Mouse (Mus musculus): Measurements from ENCODE around the gene Fan1. TPM values are rescaled to one million over a fixed set of nuclear protein-coding genes. Genes with fewer than 3 reads are reported as not detected.

The Fan1 gene
- total RNA-seq (2021) = 10 to 100 TPM; 11.4 to 12.1 TPM
- long read RNA-seq, partial matches to known transcripts = 0 of 2 reads
- long read RNA-seq, other reads (novel, unspliced or antisense) = 1 of 2 reads

DNA sequence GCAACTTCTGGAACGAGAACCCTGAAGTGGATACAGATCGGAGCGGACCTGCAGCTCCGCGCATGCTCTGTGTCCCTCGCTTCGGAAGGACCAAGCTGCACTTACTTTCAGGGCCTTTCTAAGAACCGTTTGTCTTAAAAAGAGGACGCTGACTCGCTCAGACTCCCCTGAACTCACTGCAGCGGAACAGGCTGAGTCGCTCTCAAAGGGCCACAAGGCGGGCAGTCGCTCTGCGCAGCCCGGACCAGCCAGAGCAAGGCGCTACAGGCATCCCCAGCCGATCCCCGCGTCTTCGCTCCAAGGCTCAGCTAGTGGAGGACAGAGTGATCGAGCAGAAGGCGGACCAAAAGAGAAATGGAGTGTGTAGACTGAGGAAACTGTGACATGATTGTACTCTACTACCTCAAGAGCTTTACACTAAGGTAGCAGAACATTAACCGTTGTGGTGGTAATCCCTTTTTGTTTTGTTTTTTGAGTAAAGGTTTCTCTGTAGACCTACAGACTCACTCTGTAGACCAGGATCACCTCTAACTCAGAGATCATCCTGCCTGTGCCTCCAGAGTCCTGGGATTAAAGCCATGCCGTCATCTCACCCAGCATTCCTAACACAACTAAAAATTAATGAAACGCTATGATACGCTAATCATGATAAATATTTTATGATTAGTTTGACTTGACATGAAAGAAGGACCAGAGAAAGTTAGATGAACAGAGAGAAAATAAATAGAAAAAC lies at the start of gene Fan1:
Gene Fan1 (minus strand): TSS at position 266 of the 733 bp plus-strand sequence.
- DNase-seq (ENCODE audit: low spot score in 2 of 2) = peak; percentile 85 to 92

DNA sequence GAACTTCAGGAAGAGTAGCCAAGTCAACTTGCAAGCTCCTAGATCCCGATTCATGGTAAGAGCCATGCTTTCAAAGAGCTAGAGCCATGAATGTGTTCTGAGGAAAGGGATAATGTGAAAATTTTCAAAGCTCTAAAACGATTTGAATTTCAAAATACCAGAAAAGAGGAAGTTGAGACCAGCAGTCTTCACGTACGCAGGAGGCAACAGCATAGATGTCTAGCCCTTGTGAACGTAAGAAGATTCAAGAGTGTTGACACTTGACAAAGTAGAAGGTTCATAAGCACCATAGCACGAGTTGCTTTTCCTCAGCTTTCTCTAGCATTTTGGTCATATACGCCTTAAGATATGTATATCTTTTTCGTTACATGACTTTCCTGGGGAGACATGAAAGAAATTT lies 30.1 kb upstream of the Fan1 start:
- no peak for DNase-seq (ENCODE audit: low spot score in 2 of 2)

DNA sequence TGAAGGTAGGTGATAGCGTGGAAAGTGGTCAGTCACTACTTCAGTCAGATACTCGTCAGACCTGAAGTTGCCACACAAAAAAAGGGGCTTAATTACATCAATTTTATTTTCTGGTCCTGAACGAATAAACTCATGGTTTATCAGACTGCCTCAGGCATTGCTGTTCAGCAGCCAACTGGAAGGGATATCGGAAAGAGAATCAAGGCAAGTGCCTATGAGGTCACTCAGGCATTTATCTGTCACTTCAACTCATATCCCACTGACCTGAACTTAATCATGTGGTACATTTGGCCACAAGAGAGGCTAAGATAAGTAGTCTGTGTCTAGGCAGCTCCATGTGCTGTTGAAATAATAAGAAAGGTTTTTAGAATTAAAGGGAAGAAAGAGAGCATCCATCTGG lies 28.6 kb upstream of the Fan1 start:
- DNase-seq (ENCODE audit: low spot score in 2 of 2) = no peak

DNA sequence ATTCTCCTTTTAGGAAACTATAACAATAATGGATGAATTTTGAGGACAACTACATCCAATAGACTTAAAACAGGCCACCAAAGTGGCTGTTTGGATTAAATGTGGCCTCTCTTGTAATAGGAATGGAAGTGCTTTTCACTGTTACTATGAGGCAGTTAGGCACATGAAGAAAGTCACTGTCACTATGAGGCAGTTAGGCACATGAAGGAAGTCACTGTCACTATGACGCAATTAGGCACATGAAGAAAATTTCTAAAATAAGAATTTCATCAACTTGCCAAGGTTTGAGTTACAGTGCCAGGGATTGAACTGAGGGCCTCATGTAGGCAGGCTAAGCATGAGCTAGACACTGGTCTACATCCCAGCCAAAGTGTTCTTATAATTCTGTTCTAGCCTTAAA lies 26.8 kb upstream of the Fan1 start:
- DNase-seq (ENCODE audit: low spot score in 2 of 2) = no peak

DNA sequence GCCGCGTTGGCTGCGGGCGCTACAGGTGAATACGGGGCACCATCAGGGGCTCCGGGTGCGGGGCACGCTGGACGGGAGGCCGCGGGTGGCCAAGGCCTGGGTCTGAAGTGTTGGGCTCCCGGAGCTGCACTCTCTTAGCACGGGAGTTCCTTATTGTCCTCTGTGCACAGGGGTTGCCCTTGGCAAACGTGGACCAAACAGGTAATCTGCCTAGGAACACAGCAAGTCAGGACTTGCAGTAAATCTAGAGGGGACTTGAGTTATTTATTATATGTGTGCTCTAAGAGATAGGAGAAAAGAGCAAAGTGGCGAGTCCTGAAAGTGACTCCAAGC lies 18.9 kb upstream of the Fan1 start:
- DNase-seq (ENCODE audit: low spot score in 2 of 2) = no peak

DNA sequence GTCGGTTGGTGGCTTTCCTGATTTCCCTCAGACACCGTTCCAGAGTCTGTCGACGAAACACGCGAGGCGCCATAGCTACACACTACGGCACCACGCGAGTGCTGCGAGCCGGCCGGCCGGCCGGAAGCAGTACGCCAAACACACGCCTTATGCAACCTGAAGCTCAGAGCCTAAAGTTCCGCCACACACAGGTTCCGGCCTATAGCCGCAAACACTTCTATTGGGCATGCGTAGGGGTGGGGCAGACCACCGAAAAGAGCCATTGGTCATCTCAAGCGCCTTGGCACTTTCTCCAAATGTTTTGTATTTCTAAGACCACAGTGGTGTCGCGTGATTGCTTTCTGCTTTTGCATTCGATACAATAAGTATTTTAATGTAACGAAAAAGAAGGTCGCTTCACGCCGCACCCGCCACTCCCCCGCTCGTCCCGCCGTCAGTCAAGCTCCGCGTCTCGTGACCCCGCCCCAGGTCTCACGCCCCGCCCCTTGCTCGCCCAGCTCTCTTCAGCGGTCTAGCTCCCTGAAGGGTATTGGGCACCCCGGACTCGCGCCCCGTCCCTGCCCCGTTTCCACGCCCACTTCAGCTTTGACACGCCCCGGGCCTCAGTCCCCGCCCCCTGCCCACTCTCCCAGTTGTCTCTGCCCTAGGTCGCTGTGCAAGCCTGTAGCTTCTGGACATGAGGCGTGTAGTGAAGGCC lies 18.4 kb upstream of the Fan1 start, which contains the start of the genes Mphosph10 and Mcee:
Gene Mphosph10 (minus strand): TSS at position 147 of the 697 bp plus-strand sequence.
Gene Mcee (plus strand): TSS at position 486 of the 697 bp plus-strand sequence.
- peak; percentile 91 to 95 for DNase-seq (ENCODE audit: low spot score in 2 of 2)

DNA sequence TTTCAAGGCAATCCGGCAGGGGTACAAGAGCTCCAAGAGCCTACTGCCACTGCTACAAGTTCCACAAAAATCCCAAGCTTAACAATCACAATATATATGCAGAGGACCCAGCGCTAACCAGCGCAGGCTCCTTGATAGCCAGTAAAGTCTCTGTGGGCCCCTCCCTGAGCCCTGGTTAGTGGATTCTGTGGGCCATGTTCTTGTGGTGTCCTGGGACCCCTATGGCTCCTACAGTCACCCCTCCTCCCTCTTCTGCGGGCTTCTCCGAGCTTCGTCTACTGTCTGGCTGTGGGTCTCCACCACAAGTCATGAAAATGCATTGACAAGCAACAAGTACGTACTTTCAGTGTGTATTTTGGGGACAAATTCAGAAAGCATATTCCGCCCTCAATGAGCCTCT lies 17.6 kb upstream of the Fan1 start:
- DNase-seq (ENCODE audit: low spot score in 2 of 2) = no peak

DNA sequence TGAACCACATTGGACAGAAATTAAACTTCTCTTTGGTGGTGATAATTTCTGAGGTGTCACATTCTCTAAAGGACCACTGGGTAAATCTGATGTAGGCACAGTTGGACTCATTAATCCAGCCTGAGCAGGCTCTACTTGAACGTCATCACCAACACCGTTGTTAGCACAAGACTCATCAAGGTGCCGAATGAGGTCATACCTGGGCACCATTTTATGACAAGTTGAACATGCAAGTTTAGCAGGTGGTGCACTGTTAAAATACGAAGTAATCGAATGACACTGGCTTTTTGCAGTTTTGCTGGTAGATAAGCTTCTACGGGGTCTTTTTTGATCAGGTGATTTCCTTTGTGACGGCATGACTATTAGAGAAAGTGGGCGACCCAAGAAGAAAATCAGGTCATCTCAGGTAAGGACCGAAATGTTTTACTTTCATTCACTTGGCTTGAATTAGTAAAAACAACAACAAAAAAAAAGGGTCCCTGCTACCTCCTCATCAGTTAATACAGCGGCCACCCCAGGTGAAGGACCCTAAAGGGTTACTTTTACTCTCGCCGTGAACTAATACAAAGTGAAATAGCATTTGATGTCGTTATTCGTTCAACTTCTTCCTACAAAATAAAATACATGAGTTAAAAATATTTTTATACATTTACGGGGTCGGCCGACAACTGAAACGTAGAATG lies 607 bp downstream of the Fan1 start:
- DNase-seq (ENCODE audit: low spot score in 2 of 2) = no peak

DNA sequence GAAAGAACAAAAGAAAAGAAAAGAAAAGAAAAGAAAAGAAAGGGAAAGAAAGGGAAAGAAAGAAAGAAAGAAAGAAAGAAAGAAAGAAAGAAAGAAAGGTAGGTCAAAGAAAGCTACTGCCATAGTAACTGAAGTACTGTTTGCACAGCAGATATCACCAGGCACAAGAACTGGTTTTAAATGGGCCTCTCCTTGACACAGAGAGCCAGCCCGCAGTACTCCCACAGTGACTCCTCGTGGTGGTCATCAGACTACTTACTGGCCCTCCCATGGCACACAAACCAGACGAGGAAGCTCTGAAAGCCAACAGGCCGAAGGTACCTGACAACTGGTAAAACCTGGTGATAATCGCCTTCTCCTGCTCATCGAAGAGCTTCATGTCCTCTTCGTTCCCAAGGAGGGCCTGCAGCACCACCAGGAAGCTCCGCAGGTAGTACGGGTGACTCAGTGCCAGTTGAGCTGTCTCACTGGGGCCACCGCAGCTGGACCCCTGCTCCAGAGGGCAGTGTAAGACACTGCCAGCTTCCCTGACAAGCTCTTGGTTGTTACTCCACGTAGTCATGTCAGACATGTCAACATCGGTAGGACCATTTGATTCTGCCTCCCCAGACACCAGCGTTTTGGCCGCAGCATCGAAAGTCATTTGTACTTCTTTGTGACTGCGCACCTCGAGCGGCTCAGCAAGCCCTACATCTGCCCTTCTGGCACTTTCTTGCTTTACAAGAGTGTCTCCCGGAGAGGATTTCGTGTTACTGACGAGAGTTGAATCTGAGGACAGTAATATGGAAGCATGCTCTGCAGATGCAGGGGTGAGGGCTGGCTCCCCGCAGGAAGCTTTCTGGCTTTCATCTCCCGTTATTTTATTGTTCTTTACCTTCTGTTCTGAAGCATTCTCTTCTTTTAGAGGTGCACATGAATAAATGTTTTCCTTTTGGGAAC lies 1.7 kb downstream of the Fan1 start:
- no peak for DNase-seq (ENCODE audit: low spot score in 2 of 2)

DNA sequence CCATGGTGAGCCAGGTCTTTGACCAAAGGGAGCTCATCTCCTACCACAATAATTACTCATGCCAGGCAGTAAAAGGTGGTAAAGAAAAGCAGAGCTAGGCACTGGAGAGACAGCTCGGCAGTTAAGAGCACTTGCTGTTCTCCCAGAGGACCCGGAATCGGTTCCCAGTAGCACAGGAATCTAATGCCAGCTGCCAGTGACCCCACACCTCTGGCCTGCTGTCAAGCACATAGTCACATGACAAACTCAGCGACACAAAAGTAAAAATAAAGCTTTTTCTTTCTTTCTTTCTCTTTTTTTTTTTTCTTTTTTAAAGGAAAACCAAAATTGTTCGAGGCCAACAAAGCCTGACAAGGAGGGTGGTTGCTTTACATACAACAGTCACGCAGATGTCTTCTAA lies 4.1 kb downstream of the Fan1 start:
- DNase-seq (ENCODE audit: low spot score in 2 of 2) = no peak

DNA sequence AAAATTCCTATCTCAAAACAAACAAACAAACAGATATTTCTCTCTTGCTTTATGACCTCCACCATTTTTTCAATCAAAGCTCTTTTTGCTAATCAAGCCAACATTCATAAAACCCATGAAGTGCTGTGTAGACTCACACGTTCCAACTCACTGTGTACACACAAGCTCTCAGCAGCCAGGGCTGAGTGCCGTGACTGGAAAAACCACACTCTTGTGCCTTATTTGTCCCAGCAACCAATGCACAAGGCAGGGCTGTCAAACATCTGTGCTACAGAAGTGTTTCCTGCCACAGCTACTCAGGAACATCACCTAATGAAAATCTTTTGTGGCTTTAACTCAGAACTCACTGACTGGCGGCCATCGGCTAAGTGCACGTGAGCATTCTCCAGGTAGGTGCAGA lies 8.0 kb downstream of the Fan1 start:
- no peak for DNase-seq (ENCODE audit: low spot score in 2 of 2)

DNA sequence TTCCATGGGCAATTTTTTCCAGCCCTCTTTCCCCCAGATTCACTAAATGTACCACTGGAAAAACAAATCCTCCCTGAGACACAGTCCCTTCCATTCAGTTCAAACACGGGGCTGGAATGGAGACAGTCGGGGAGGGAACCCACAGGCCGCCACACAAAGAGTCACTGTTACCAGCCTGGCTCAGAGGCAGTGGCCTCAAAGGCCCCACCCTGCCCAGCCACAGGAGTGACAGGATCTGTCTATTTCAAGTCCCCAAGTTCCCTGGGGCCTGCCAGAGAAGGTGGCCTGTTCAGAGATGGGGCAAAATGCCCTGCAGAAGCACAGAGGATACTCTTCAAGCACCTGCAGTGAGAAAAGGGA lies 13.3 kb downstream of the Fan1 start:
- peak in 1 of 2 experiments; percentile 70 for DNase-seq (ENCODE audit: low spot score in 2 of 2)

DNA sequence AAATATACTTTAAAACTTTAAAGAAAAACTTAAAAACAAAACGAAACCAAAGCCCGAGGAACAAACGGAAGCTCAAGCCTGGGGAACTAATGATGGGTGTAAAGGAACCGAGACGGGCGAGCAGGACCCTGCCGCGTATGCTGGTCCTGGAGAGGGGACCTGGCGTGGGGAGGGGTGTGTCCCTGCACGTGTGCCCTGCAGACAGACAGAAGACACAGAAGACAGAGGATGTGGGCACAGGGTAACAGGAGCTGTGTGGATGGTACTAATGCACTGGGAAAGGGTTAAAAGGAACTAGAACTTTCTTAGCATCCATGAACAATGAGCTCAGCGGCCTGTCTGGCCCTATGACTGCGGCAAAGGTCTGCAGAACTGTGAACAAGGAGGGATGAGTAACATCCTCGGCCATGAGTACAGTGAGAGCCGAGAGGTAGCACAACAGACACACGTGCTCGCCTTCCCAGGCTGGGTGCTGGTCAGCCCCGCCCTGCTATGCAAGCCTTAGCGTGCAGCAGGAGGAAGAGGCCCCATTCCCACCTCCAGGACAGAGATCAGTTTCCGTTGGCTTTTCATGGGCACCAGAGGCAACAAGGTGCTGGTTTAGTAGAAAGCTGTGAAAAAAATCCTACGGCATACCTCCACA lies 13.8 kb downstream of the Fan1 start:
- no peak for DNase-seq (ENCODE audit: low spot score in 2 of 2)

DNA sequence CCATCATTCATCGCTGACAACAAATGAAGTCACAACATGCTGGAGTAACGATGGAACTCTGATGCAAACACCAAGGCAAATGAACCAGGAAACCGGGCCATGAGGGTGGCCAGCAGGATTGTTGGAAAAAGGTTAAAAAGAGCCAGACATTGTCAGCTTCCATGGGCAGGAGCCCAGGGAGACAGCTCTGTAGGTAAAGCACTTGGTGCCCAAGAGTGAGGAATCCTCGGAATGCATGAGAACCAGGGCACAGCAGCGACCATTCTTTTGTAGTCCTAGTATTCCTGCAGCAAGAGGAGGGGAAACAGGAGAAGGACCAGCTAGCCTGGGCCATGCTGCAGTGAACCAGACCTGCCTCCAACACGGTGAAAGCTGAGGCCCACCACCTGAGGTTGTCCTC lies 15.2 kb downstream of the Fan1 start:
- no peak for DNase-seq (ENCODE audit: low spot score in 2 of 2)

DNA sequence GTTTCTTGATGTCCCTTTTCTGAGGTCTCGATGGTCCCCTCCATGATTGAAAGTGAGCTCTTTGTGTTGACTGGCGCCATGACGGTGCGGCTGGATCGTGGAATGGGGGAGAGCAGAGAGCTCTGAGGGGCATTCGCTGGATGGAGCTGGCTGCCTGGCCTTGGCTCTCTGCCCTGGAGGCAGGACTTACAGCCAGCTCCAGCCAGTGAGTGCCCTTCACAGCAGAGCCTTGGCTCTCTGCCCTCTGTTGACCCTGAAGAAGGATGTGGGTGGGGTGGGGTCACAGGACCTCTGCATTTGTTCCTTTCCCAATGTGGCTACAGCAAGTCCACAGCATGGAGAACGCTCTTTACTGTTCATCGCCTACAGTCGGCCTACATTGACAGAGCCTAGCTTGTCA lies 16.5 kb downstream of the Fan1 start:
- peak; percentile 27 to 80 for DNase-seq (ENCODE audit: low spot score in 2 of 2)

DNA sequence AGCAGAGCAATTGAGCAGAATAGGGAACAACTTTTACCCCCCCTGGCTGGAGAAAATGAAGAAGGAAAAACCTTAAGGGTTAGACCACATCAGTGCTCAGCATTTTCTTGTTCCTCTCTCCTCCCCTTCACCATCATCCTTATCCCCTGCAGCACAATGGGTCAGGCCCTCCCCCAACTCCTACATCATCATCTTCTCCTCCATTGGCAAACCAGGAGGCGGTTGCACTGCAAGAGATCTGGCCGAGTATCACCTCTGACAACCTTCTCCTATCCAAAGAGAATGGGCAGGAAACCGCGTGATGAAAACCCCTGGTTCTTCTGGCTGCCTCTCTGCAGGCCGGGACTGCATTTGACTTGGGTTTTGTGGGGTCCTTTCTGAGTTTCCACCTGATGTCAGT lies 17.2 kb downstream of the Fan1 start:
- no peak for DNase-seq (ENCODE audit: low spot score in 2 of 2)

DNA sequence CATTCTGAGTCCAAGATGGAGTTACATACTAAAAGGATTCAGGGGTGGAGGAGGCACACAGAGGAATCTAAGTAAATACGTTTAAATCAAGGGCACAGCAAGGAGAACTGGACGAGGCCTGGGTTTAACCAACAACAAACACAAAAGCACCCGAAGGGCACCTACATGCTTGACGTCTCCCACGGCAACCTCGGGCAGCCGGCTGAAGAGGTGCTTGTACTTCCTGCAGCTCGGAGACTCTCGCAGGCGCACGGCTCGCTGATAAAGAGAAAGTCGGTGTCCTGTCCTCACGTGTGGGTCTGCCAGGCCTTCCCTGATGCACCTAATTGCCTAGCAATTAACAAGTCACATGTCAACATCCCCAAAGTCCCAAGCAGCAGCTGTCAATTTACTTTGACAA lies 19.7 kb downstream of the Fan1 start:
- no peak for DNase-seq (ENCODE audit: low spot score in 2 of 2)

DNA sequence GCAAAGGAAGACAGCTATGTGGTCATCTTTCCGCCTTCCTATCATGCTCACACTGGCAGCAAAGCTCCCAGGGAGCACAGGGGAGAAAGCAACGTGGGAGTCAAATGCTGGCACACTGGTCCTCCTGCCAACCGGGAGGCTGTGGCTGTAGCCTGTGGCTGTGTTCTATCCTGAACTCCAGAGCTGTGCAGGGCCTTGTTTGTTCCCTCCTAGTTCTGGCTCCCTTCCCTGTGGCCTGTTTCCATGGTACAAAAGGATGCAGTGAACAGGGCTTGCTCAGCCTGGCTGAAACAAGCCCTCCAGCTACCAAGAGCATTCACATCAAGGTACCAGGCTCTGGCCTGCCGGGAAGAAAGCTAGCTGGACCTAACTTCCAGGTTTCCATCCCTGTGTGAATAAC lies 22.8 kb downstream of the Fan1 start:
- peak; percentile 70 to 92 for DNase-seq (ENCODE audit: low spot score in 2 of 2)

DNA sequence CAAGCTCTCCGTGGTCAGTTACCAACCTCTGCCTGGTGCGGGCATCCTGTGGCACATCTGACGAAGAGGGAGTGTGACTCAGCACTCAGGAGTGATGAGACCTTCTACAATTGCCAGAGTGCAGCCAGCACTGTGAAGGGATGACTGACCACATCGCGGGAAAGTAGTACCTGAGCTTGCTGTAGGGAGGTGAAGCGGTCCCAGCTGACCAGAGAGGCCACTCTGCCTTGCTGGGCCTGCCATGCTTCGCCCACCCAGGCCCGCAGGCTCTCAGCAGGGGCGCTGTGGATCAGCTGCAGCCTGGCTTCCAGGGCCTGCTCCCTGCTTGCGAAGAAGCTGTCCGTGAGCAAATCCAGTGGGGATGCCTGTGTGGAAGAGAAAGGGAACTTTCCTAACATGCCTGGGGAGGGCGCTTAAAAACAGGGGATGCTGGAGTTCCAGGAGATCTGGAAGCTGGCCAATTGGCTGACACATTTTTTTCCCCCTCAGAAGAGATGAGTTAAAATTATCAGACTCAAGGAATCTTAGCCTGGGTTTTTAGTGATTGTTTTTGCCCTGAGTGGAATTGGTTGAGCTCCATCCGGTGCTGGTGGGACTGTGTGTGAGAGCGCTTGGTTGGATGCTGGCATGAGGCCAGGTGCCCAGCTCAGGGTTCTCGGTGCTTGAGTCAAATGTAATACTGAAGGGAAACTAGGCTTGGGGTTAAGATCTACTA lies 24.6 kb downstream of the Fan1 start:
- peak in 1 of 2 experiments; percentile 72 for DNase-seq (ENCODE audit: low spot score in 2 of 2)

DNA sequence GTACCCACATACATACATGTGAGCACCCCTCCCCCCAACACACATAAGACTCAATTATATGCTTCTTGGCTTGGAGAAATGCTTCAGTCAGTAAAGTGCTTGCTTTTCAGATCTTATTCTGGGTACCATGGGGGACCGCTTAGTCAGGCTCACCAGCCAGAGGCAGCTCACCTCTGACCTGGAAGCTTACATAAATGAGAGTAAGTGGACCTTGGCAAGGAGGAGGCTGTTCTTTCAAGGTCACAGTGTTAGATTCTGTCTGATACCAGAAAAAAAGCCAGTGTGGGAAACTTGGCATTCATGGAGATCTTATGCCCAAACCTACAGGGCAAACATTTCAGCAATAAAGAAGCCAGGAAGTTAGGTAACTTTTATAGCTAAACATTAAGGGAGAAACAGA lies 26.1 kb downstream of the Fan1 start:
- no peak for DNase-seq (ENCODE audit: low spot score in 2 of 2)
